Mouse (Mus musculus) right cerebral cortex, postnatal 36 days (tissue): Measurements from ENCODE around the gene Sdhd.

Experiments
- DNase-seq, 2 experiments: peaks; one replicate each; pipeline ENCODE4 v3.0.0; 2022; ENCODE audit warnings: low spot score in 2 of 2, mixed read lengths in 1 of 2

The Sdhd gene

GRCm38 (mm10) chr9:50586955-50587354 is 16.7 kb downstream of the Sdhd start:
- no peak for DNase-seq

- no peak for DNase-seq
These were observed 18.3 kb downstream of the Sdhd start for GRCm38 (mm10) chr9:50585145-50585818.

GRCm38 (mm10) chr9:50580370-50580769 is 23.2 kb downstream of the Sdhd start:
- no peak for DNase-seq

- no peak for DNase-seq
These were observed 33.8 kb downstream of the Sdhd start for GRCm38 (mm10) chr9:50569599-50570525.

- DNase-seq: no peak
These were observed 35.7 kb downstream of the Sdhd start for GRCm38 (mm10) chr9:50567881-50568280.

- no peak for DNase-seq
These were observed 36.2 kb downstream of the Sdhd start for GRCm38 (mm10) chr9:50567372-50567771.

GRCm38 (mm10) chr9:50565940-50566339 is 37.7 kb downstream of the Sdhd start:
- DNase-seq: no peak

- no peak for DNase-seq
These were observed 38.4 kb downstream of the Sdhd start for GRCm38 (mm10) chr9:50565173-50565572.

GRCm38 (mm10) chr9:50561918-50562360 is 41.7 kb downstream of the Sdhd start:
- no peak for DNase-seq

- DNase-seq: no peak
These were observed 42.3 kb downstream of the Sdhd start, which contains the start of gene Tex12 for GRCm38 (mm10) chr9:50561145-50561917. Gene Tex12, minus strand, starts transcription at chr9:50561325.

GRCm38 (mm10) chr9:50555094-50555446 is 48.5 kb downstream of the Sdhd start, which contains the start of gene Bco2:
Gene Bco2, minus strand, starts transcription at chr9:50555181.
- no peak for DNase-seq

GRCm38 (mm10) chr9:50554241-50555093 is 49.1 kb downstream of the Sdhd start, which contains the start of gene Il18:
Gene Il18, plus strand, starts transcription at chr9:50554827.
- DNase-seq: peak; percentile 61 to 74

- no peak for DNase-seq
These were observed 50.1 kb downstream of the Sdhd start for GRCm38 (mm10) chr9:50553547-50553946.

- DNase-seq: no peak
These were observed 51.4 kb downstream of the Sdhd start for GRCm38 (mm10) chr9:50552206-50552605.

- no peak for DNase-seq
These were observed 54.7 kb downstream of the Sdhd start for GRCm38 (mm10) chr9:50548936-50549335.

GRCm38 (mm10) chr9:50547859-50548478 is 55.6 kb downstream of the Sdhd start:
- DNase-seq: no peak
